Mouse (Mus musculus) common myeloid progenitor, adult 5-6 weeks (primary cell): ENCODE measurements around the gene Snhg11. TPM values are rescaled to one million over a fixed set of nuclear protein-coding genes. Genes with fewer than 3 reads are reported as not detected.
"Not testable (repeated sequence)": the region's sequence is repeated elsewhere in the genome, so short reads cannot be mapped to it uniquely, and the experiment has no call there.

ENCODE experiments used
- ATAC-seq: replicated peaks from 2 replicates; pipeline ENCODE4 v1.8.0; 2016; ENCODE audit warnings: low read depth, mild to moderate bottlenecking, moderate TSS enrichment, inconsistent platforms; ENCODE audit not compliant: poor library complexity, severe bottlenecking
- total RNA-seq: library from RNA; stranded (forward); fragments of 200-1000, 187-1606 nt; gene quantifications from 2 replicates; pipeline ENCODE4 v1.2.3, GENCODE M21; 2017

Snhg11 gene
- total RNA-seq, 1 experiment from 2014 or later, result not detected

DNA sequence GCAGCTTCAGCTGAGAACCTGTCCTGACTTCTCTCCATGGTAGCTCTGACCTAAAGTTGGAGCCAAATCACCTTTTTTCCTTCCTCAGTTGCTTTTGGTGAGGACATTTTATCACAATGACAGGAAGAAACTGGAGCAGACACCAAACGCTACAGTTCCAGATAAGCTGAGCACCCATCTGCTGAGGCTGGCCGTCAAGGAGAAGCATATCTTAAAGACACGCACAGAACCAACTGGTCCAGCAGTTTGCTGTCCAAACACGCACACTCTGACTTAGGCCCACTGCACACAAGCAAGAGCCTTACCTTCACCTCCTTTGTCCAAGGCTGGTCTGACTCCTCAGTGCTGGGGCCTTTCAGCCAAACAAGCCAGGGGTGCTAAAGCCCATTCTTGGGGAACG is 7.8 kb upstream of the Snhg11 start:
- no peak for ATAC-seq

DNA sequence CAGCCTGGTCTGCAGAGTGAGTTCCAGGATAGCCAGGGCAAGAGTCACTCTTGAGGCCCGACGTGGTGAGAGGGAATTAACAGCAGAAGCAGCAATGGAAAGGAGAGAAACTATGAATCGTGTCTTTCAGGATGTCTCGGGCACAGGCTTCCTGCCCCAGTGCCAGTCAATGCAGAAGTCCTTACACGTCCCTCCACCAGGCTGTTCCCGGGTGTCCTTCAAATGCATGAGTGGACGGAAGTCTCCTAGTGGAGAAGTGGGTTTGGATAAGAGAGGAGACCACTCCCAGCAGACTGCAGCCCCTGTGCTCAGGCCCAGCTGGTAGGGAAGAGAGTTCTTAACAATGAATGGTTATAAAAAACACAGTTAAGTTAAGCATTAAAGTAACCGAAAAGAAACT is 7.1 kb upstream of the Snhg11 start:
- no peak for ATAC-seq

- no peak for ATAC-seq
These were observed 5.8 kb upstream of the Snhg11 start for GRCm38 (mm10) chr2:158369474-158370172.

- ATAC-seq, result no peak
These were observed 5.3 kb upstream of the Snhg11 start for GRCm38 (mm10) chr2:158370173-158370550.

GRCm38 (mm10) chr2:158373061-158373460 is 2.4 kb upstream of the Snhg11 start:
- ATAC-seq, result no peak

DNA sequence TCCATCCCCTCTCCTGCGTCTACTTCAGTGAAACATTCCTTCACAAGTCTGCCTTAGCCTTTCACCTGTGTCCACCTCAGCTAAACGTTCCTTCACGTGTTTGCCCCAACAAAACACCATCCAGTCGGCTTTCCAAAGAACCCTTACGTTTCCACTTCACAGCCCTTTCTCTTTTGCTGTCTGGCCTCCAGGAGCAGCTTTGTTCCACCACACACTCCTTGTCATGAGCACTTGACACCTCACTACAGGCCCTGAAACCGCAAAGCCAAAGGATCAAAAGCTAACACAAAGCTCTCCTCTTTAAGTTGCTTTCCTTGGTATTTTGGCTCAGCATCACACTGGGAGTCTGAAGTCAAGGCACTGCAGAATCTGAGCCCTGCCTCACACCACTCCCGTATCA is 1.9 kb upstream of the Snhg11 start:
- no peak for ATAC-seq

DNA sequence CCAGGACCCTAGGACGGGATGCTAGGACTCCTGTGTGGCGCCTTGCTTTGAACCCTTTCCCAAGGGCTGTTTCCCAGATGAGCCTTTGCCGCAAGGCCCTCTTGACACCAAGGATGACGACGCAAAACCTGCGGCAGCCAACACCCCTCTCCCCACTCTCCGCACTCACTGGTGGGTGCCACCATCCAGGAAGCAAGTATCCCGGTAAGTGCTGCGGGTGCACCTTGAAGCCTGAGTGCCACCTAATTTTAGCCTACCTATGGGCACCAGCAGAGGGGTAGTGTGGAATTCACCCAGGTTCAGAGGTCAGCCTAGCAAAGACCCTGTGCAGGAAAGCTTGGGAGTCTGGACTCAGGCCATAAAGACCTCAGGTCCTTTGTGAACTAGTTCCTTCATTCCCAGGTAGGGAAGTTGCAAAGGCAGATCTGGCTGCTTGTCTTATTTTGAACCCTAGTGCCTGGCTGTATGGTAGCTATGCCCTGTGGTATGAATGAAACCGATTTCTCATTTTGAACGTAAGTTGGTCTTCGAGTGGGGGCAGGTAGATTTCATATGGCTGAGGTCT is 767 bp downstream of the Snhg11 start:
- no peak; the same call in 1 of the 2 replicates for ATAC-seq

DNA sequence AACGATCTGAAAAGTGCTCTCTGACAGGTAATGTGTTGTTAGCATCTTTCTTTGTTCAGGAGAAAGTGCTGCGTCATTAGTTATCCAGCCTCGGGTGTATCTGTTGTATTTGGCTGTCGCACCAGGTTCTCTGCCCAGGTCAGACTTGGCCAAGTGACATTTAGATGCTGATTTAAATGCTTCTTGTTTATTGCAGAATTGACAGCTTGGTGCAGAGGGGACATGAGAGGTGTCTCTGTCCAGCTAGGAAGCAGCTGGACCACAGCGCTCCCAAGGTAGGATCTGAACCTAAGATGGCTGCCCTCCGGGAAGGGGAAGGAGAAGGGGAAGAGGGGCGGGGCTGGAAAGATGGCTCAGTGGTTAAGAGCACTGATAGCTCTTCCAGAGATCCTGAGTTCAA is 1.4 kb downstream of the Snhg11 start:
- ATAC-seq, result no peak

DNA sequence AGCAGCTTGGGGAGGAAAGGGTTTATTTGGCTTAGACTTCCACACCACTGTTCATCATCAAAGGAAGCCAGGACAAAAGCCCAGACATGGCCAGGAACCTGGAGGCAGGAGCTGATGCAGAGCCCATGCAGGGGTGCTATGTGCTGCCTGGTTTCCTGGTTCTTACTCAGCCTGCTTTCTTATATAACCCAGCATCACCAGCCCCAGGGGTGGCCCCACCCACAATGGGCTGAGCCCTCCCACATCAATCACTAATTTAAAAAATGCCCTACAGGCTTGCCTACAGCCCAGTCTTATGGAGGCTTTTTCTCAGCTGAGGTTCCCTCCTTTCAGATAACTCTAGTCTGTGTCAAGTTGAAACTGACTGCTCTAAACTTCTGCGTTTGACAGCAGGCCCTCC is 2.4 kb downstream of the Snhg11 start:
- ATAC-seq, result no peak

DNA sequence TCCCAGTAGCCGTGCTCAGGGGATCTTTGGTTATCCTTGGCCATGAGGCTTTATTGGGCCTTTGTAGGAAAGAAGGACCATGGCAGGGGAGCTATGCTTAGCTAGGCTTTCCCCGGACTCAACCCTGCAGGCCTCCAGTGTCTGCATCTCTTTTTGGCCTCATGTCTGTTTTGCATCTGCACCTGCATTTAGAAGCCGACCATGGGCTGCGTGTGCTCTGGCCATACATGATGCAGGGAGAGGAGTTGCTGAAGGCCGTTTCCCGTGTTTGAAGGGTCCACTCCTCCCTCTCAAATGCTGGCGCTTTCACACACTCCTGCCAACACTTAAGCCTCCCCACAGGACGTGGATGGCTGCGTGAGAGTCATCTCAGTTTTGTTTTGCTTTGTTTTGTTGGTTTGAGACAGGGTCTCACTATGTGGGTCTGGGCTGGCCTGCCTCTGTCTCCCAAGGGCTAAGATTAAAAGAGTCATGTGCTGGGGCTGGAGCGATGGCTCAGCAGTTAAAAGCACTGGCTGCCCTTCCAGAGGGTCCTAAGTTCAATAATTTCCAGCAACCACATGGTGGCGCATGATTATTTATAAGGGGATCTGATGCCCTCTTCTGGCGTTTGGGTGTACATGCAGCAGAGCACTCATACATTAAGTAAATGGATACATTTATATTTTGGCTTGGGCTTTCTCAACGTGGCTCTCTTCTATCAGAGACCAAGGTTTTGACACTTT is 4.1 kb downstream of the Snhg11 start:
- ATAC-seq, result peak; percentile 88

DNA sequence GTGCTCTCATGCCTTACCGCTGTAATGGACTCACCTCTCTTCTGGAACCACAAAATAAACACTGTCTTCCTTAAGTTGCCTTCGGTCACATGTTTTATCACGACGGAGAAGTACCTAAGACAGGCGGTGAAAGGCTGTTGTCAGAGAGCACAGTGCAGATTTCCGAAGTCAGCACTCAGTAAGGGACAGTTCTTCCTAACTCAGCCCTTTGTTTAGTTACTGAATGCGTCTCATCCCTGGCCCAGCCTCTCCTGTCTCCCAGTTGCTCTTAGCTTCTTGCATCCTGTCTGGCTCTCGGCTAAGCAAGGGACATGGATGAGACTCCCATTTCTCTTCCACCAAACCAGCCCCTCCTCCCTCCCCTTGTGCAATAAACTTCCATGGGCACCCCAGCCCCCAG is 10.6 kb downstream of the Snhg11 start:
- ATAC-seq, result no peak

GRCm38 (mm10) chr2:158389421-158389820 is 14.0 kb downstream of the Snhg11 start:
- ATAC-seq, result no peak

GRCm38 (mm10) chr2:158396369-158396768 is 20.9 kb downstream of the Snhg11 start:
- no peak for ATAC-seq

- not testable (repeated sequence) for ATAC-seq
These were observed 21.7 kb downstream of the Snhg11 start for GRCm38 (mm10) chr2:158397140-158397539.

- ATAC-seq, result no peak
These were observed 27.5 kb downstream of the Snhg11 start for GRCm38 (mm10) chr2:158402915-158403314.

- ATAC-seq, result no peak; the same call in 1 of the 2 replicates
These were observed 33.7 kb downstream of the Snhg11 start for GRCm38 (mm10) chr2:158408997-158409594.

- peak; percentile 96 for ATAC-seq
These were observed 34.2 kb downstream of the Snhg11 start, which contains the start of gene Ralgapb for GRCm38 (mm10) chr2:158409595-158410021. Gene Ralgapb (plus strand): TSS chr2:158409848.

DNA sequence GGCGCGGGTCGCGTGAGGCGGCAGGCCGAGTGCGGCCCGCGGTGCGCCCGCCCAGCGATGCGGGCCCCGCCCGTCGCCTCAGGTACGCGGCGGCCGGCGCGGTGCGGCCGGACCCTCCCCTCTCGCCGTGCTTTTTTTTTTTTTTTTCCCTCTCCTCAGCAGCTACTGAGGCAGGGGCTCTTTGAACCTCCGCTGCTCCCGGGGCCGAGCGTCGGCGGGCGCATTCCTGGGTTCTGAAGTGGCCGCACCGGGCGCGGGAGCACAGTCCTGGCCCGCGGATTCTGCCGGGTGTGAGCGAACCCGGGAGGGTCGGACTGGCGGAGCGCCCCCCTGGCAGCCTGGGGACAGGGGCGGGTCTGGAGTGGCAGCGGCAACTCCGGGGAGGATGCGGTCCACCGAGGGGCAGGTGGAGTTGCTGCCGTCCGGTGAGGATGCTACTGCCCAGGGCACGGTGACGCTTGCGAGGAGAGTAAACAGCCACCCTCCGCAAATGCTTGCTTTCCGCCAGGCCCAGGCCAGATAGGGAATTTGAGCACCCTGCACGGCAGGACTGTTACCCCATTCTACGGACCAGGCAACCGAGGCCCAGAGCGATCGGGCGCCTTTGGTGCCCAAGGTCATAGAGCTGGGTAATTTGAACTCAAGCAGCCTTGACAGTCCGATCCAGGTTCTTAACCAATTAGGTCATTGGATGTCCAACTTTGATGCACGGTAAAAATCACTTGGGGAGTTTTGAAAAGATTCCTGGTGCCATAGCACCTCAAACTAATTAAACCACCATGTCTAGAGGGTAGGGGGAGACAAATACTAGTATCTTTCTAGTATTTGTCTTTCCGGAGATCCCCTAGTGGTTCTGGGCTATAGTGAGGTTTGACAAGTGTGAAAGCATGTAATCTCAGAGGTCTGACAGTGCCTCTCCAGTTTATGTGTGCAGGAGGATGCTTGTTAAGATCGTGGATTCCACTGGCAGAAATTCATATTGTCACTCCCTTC is 34.9 kb downstream of the Snhg11 start:
- 0 out of 2 replicates have a peak, but pooled peaks have one; percentile 13 for ATAC-seq

DNA sequence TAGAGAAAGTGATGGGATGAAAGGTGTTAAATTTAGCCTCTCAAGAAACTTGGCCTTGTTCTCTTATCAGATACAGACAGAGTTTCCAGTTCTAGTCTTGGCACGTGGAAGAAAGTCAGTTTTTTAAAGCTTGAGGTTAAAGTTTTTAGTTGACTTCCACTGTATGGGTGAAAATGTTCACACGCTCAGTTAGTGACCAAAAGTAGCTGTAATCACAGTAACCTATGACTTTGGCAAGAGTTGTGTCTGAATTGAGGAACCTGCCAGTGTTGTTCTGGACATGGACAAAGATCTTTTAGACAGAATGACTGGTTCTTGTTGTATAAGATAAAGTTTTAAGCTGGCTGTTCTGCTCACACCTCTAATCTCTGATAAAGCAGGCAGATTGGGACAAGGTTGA is 37.8 kb downstream of the Snhg11 start:
- no peak for ATAC-seq

DNA sequence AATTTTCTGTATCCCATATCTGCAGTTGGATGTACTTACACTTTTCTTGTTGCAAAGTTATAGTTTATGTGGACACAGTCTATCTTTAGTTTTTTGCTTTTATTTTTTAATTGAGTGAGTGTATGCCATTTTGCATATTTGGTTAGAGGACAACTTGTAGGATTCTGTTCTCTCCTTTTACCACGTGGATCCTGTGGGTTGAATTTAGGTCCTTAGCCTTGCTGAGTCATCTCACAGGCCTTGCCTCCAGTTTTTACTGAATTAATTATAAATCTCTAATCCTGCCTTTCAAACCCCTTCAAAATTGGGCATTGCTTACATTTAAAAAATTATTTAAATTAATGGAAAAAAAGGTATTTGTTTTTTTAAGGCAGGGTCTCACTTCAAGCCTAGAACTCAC is 40.4 kb downstream of the Snhg11 start:
- no peak for ATAC-seq
